Mouse (Mus musculus) T-helper 2 cell (primary cell): Measurements from ENCODE around the gene Ifi35.
"Not testable (repeated sequence)": the region's sequence is repeated elsewhere in the genome, so short reads cannot be mapped to it uniquely, and the experiment has no call there.

Source experiments
- in situ Hi-C: fragments of 300-600 bp; cut with MboI, MseI; formaldehyde crosslinking; loops from one replicate; pipeline ENCODE4 v1.15.1; 2025; ENCODE audit warnings: high pct_unique_total_duplicates

Ifi35 gene

DNA sequence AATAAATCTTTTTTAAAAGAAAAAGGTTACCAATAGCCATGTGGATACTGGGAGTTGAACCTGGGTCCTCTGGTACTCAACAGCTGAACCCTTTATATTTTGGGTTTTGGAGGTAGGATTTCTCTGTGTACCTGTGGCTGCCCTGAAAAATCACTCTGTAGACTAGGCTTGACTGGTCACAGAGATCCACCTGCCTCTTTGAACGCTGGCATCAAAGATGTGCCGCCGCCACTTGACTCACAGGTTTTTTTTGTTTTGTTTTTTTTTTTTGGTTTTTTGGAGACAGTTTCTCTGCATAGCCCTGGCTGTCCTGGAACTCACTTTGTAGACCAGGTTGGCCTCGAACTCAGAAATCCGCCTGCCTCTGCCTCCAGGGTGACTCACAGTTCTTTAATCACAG lies 421 bp upstream of the Ifi35 start:
- in situ Hi-C loops = no loop called here

DNA sequence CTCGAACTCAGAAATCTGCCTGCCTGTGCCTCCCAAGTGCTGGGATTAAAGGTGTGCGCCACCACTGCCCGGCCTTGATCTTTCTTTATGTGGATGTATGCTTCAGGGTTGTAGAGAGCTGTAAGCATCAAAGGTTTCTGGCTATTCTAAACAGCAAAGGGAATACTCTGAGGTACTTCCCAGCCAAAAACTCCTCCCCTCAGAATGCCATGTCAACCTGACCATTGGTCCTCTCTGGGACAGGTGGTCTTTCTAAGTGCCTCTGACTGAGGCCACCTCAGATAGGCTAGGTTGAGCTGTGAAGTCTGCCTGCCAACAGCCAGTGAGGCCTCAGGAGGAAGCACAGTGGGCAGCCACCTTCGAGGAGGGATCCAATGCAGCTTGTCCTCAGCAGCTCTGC lies 692 bp downstream of the Ifi35 start:
- in situ Hi-C loops = no loop called here

DNA sequence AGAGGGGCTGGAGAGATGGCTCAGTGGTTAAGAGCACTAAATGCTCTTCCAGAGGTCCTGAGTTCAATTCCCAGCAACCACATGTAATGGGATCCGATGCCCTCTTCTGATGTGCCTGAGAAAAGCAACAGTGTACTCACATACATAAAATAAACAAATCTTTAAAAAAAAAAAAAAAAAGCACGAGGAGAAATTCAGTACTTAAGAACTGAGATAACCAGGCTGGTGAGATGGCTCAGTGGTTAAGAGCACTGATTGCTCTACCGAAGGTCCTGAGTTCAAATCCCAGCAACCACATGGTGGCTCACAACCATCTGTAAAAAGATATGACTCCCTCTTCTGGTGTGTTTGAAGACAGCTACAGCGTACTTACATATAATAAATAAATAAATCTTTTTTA lies 1.4 kb downstream of the Ifi35 start:
- in situ Hi-C loops = not testable (repeated sequence)

DNA sequence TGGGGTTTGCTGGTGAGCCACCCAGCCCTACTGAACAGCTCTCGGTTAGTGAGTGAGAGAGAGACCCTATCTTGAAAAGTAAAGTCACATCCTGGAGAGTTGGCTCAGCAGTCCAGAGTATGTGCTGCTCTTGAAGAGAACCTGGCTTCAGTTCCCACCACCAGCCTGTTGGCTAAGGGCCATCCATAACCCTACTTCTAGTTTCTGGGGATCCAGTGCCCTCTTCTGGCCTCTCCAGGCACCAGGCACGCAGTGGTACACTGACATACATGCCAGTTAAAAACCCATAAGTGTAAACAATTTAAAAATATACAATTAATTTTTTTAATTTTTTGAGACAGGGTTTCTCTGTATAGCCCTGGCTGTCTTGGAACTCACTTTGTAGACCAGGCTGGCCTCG lies 2.2 kb downstream of the Ifi35 start:
- in situ Hi-C loops = no loop called here

DNA sequence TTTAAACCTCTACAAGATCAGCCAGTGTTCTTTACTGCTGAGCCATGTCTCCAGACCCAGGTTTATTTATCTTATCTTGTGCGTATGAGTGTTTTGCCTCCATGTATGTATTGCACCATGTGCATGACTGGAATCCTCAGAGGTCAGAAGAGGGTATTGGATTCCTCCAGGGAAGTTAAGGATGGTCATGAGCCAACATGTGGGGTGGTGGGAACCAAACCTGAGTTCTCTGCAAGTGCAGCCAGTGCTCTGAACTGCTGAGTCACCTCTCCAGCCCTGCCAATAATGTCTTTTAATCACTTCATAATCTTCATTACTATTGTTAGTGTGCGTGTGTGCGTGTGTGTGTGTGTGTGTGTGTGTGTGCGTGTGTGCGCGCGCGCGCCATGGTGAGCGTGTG lies 3.3 kb downstream of the Ifi35 start:
- in situ Hi-C loops = no loop called here

DNA sequence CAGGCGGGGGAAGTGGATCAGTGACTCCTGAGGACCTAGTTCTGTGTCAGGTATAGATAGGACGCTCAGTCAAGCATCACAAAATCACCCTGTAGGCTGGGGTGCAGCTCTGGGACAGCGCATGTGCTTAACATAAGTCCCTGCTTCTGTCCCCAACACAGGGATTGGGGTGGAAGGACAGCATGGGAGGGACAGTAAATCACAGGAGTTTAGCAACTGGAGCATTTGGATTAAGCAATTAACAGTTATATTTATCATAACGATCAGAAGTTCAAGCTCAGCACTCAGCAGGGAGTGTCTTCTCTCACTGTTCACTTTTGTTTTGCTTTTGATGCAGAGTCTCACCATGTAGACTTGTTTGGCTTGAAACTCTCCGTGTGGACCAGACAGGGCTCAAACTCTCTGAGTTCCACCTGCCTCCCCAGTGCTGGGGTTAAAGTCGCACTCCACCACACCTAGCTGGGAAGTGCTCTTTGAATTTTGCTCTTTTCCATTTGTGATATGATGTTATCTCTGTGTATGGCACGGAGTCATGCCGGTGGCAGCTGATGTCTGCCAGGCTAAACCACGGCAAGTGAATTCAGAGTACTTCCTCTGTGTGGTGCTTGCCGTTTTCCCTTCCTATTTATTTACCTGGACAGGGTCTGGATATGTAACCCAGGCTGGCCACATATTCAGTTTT lies 4.0 kb downstream of the Ifi35 start:
- in situ Hi-C loops = no loop called here

DNA sequence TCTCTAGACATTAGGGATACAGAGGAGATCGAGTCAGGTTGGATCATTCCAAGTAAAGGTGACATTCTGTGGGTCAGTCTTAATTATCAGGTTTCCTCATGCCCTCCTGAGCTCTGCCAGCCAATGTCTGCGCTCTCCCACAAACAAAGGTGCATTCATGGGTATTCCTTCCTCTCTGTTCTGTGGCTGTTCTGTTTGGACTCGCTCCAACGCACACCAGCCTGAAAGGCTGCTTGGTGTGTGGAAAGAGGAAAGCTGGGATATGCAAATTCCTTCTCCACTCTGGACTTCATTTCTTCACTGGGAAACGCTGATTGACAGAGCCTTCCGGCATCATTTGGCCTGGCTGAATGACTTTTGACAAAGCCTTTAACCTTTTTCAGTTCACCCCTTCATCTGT lies 6.5 kb downstream of the Ifi35 start:
- in situ Hi-C loops = no loop called here

DNA sequence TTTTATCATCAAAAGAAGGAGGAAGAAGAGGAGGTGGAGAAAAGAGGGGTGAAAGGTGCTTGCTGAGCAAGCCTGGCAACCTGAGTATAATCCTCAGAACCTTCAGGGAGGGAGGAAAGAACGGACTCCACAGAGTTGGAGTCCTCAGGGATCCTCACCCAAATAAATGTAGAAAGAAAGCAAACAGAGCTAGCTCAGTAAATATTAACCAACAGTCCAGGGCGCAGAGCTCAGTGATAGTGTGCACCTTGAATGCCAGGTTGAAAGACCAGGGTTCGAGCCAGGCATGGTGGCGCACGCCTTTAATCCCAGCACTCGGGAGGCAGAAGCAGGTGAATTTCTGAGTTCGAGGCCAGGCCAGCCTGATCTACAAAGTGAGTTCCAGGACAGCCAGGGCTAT lies 7.4 kb downstream of the Ifi35 start:
- in situ Hi-C loops = no loop called here

DNA sequence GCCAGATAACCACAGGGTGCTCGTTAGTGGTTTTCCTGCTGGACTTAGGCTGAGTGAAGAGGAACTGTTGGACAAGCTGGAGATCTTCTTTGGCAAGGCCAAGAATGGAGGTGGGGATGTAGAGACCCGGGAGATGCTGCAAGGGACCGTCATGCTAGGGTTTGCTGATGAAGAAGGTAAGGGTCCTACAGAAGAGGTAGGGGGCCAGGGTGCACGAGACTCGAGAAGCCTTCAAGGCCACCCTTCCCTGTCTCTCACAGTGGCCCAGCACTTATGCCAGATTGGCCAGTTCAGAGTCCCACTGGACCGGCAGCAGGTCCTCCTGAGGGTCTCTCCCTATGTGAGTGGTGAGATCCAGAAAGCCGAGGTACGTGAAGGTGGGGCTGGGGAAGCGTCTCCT lies 9.4 kb downstream of the Ifi35 start:
- in situ Hi-C loops = no loop called here

DNA sequence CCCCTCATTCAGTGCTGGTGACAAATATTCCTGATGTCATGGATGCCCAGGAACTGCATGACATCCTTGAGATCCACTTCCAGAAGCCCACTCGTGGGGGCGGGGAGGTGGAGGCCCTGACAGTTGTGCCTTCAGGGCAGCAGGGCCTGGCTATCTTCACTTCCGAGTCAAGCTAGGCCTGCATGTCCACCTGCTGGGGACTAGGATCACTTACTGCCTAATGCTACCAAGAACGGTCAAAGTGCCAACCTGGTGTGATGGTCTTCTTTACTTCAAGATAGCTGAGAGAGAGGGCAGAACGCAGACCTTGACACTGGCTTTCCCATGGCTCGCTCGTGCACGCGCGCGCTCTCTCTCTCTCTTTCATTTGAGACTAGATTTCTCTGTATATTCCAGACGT lies 10.0 kb downstream of the Ifi35 start:
- in situ Hi-C loops = no loop called here

DNA sequence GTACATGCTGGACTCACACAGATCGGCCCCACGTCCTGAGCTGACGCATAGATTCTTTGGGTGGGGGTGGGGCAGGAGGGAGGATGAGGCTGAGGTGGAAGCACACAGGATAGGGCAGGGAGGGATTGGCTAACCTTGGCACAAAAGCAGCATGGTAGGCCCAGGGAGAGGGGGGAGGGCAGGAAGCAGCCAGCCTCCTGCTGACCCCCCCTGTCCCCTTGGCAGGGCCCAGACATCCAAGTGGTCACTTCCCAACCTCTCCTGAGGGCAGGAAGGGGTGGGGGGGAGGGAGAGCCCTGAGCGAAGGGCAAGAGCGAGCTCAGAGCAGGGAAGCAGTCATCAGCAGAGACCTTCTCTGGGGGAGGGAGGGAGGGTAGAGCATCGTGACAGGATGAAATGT lies 11.5 kb downstream of the Ifi35 start:
- in situ Hi-C loops = no loop called here

DNA sequence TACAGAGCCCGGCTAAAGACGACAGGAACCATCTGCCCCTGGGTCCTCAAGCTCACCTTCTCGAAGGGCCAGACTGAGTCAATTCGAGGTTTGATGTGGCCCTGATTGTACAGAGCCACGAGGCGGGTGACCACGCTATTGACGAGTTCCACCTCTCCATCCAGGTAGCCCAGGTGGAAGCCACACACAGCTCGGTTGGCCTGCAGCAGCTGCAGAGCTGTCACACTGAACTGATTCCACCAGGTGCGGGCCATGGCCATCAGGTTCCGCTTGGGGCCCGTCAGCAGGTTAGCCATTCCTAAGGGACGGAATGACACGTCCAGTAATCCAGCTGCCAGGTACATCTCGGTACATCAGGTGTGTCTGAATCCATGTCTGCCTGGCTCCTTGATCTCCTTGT lies 12.1 kb downstream of the Ifi35 start:
- in situ Hi-C loops = no loop called here

DNA sequence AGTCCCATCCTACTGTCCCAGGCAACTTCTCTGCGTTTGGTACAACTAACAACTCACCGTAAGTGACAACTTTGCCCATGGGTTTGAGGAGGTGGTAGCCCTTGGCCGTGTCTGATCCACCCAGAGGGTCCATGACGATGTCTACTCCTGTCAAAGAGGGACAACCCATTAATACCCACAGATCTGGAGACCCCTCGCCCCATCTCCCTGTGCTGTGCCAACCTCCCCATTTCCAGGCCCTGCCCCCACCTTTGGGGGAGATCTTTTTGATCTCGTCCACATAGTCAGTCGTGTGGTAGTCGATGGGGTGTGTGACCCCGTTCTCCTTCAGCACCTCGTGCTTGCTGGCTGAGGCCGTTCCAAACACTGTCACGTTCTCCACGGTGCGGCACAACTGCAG lies 13.9 kb downstream of the Ifi35 start:
- in situ Hi-C loops = no loop called here

DNA sequence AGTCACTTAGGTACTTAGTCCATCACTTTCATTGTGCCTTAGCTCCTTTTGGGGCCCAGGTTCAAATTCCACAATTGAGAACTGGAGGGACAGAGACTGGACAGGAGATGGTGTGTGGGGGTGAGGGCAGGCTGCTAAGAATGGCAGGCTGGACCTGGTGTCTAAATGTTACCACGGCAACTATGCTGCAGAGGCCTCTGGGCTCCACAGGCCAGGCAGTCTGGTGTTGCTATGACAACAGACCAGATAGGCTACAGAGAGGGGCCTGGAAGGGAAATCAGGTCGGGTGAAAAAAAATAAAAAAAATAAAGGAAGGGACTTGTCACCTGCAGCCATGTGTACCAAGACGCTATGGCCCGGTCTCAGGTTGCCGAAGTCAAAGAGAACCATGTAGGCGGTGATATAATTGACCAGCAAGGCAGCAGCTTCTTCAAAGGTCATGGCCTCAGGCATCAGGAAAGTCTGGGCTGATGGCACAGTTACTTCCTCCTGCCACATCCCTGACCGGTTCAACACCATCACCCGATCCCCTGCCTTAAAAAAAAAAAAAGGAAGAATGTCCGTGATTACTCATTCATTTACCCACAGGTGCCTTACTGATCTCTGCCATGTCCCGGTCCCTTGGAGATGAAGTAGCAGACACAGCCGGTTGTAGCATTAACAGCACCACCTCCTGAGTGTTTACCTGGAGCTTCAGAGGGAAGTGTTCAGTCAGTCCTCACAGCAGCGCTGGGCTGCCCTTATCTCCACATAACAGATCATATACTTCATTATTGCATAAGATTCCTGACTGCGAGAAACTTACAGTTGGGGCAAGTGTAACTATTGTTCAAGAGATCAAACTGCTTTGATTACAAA lies 14.6 kb downstream of the Ifi35 start:
- in situ Hi-C loops = no loop called here

DNA sequence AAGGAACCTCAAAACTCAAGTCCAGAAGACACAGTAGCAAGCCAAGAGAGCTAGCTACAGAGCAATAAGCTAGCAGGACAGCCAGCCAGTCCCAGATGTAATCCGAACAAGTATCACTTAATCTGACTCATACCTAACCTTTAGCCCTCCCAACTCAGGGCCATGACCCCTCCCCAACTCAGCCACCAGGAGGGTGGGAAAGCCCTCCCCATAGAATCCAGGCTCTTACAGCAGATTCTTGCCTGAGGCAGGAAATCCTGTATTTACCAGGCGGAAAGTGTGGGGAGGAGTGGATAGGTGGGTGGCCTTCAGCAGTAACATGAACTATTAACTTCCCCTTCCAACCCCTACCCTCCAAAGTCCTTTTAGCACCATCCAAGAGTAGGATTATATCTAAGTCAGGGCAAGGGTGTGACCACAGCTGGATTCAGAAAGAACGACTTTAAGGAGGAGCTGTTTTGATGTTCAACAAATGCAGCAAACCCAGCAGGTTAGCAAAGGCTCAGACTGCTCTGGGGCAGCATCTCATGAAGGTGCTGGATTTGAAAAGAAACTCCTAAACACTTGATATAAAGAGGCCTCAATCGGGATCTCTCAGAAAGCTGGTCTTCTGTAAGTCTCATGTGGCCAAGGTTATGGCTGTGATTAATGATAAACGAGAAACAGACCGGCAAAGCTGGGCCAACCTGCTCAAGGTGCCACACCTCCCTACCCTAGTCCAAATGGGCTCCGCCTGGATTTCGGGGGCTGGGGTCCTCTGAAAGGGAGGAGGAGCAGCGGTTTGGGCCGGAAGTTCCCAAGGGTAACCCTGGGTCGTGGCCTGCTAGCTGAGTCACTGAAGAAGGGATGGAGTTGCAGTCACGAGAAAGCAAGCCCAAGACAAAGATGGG lies 16.2 kb downstream of the Ifi35 start, which contains the start of gene Rnd2:
TSS of gene Rnd2 (plus strand) at position 789 of the 890 bp plus-strand sequence.
- in situ Hi-C loops = no loop called here

DNA sequence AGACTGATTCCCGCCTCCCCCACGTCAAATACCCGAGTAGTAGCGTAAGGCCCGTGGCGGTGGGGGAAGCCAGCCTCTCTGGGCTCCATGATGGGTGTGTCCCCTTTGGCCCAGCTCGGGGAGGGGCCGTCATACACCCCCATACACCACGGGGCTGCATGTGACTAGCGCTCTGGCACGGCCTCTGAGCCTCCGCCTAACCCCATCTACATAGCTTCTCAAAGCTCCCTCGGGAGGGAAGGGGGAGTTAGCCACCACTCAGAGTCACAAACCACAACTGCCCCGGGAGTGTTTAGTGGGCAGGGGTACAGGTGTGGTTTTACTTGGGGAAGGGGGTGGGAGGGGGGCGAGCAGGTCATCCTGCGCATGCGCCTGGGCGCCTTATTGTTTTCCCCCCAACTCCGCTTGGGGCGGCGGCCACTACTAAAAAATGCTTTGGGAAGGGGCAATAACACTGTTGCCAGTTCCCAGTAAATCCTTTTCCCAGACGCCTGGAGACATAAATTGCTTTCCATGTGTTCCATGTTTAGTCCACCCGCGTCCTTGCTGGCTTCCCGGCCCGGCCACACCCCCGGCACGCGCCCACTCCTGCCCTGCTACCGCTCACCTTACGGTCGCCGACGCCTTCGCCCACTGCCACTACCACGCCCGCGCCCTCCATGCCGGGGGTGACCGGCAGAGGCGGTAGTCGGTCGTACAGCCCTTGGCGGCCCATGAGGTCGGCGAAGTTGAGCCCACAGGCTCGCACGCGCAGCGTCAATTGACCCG lies 17.1 kb downstream of the Ifi35 start:
- in situ Hi-C loops = no loop called here

DNA sequence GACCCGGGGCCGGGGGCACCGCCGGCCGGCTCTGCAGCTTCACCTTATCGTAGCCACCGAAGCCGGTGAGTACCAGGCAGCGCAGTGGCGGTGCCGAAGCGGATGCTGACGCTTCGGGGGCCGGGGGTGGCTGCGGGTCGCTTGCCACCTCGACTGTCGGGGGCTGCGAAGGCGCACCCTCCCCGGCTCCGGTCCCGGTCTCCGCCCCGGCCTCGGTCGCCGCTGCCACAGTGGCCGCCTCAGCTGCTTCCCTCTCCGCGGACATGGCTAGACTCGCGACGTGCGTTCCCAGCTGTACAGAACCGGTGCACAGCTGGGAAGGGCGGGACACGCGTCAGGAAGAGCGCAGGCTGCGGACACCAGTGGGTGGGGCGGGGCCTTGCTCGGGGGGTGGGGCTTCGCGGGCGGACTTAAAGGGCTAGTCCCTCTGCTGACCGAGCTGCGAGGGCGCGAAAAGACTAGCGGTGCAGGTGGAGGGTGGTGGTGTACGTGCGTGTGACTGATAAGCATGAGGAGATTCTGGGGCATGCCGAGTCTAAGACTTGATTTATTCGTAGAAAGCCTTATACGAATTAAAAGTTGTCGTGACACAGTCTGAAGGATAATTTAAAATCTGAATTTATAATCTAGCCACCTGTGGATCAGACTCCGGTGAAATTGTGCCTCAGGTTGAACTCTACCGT lies 17.8 kb downstream of the Ifi35 start, which contains the start of gene Vat1:
TSS of gene Vat1 (minus strand) at position 362 of the 683 bp plus-strand sequence.
- in situ Hi-C loops = no loop called here

DNA sequence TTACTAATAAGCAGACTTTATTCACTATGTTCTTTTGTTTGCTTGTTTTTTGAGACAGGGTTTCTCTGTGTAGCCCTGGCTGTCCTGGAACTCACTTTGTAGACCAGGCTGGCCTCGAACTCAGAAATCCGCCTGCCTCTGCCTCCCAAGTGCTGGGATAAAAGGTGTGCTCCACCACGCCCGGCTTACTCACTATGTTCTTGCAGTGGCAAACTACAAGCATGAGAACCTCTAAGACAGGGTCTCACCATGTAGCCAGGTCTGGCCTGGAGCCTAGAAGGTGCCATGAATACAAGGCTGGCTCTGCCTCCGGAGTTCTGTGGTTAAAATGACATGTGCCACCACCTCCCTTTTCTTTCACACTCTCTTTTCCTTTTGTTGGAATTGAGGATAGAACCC lies 18.3 kb downstream of the Ifi35 start:
- in situ Hi-C loops = not testable (repeated sequence)

DNA sequence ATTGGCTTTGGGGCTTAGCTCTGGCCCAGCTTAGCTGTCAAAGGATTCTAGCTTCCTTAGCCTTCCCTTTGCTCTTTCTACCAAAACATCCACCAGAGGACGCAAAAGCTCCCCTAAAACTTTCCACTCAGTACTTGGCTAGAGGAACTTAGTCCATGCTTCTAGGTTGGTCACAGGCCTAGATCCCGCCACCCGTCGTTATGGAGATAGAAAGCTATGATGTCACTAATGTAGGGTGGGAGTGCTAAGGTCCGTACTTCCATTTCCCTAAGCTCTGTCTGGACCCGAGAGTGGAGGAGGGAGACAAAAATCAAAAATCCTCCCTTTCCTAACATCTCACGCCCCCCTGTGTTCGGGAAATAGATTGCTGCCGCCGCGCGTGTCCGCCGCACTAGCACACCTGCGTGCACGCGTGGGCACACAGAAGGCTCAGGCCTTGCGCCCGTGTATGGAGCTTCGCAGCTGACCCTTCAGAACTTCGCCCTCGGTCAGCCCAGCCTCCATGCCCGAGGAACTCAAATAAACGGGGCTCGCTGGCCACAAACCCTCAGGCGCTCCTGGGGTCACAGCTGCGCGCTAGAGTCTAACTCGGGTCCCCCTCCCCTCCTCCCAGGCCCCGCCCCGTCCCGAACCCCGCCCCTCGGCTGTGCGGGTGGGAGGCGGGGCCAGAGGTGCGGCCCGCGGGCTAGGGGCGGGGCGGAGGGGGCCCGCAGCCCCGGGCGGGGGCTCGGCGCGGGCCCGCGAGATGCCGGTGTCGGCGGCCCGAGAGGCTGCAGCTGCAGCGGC lies 19.5 kb downstream of the Ifi35 start:
- in situ Hi-C loops = no loop called here

DNA sequence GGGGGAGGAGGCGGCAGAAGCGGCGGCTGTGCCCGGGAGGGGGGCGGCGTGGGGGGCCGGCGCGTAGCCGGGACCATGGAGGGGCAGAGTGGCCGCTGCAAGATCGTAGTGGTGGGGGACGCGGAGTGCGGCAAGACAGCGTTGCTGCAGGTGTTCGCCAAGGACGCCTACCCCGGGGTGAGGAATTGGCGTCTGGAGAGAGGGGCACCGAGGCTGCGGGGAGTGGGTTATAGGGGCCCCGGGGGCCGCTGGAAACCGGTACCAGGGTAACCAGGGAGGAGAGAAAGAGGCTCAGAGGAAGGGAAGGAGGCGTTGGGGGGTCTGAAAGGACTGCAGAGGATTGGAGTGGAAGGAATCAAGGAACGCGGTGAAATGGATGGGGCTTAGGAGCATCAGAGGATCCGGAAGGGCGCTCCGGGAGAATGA lies 20.1 kb downstream of the Ifi35 start:
- in situ Hi-C loops = no loop called here
